Mouse (Mus musculus): ENCODE results near the gene Ulk3. TPM values are rescaled to one million over a fixed set of nuclear protein-coding genes. Genes with fewer than 3 reads are reported as not detected.

The Ulk3 gene
- polyA plus RNA-seq, 1 experiment from 2014 or later: 12.0 TPM

DNA sequence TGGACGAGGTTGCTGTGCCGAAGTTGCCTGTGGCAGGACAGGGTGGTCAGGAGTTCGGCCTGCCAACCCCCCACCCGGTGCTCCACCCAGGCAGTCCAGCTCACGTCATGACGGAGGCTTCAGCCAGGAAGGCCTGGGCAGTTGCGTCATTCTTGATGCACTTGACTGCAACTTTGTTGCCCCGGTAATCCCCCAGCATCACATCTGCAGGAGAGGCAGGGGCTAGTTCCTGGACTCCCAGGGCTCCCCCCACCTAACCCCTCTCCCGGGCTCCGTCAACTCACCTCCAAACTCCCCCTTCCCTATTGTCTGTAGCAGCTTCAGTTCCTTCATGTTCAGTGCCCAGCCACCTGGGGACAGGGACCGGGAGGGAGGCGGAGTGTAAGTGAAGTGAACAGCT lies 39.5 kb downstream of the Ulk3 start:
- Histone ChIP-seq H3K4me3 (no peak overlapping the region), H3K36me3 (peaks cover 97% of the 10 kb centered on the region), H3K9me3 (replicated peaks) (no peaks in the 10 kb centered on the region), H3K27me3 (ENCODE audit: low read depth, poor library complexity, severe bottlenecking) (no peaks in the 10 kb centered on the region), H3K27ac (no peak overlapping the region), H3K4me1 (peaks cover 3% of the 10 kb centered on the region)
- WGBS: 92% methylated on average over 12 of the region's 12 CpGs
- no peak for DNase-seq (ENCODE audit: low spot score)

DNA sequence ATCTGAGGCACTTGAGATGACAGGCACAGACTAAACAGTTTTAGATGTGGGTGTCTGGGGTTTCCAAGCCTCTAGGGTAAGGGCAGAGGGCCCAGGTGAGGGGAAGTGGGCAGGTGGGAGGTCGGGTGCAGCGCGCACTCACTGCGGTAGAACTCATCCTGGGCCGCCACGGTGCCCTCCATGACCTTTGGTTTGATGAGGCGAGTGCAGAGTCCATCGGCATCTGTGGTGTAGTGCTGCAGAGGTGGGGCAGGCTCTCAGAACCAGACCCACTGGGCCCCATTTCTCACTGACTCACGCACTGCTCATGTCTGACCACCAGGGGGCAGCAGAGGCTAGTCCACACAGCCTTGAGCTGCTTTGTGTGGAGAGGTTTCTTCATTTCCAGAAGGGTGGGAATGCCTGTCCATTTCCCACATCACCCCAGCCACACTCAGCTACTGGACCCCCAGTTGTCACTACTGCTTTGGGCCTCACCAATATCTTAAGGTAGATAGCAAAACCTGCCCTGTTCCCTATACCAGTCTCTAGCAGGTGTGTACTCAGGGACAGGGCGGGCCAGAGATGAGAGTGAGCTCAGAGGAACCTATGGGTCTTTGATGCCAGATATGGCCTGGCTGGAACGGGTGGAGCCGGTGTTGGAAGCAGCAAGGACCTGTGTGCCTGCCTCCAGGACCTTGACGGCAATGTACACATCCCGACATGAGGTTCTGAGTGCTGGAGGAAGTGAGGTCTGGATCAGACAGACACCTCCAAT lies 40.0 kb downstream of the Ulk3 start:
- Histone ChIP-seq H3K27ac (no peak overlapping the region), H3K9me3 (replicated peaks) (no peaks in the 10 kb centered on the region), H3K27me3 (ENCODE audit: low read depth, poor library complexity, severe bottlenecking) (no peaks in the 10 kb centered on the region), H3K36me3 (peaks cover 98% of the 10 kb centered on the region), H3K4me3 (no peak overlapping the region), H3K4me1 (peaks cover 9% of the 10 kb centered on the region)
- DNase-seq (ENCODE audit: low spot score): peak; percentile 90
- 73% methylated on average over 14 of the region's 14 CpGs for WGBS

DNA sequence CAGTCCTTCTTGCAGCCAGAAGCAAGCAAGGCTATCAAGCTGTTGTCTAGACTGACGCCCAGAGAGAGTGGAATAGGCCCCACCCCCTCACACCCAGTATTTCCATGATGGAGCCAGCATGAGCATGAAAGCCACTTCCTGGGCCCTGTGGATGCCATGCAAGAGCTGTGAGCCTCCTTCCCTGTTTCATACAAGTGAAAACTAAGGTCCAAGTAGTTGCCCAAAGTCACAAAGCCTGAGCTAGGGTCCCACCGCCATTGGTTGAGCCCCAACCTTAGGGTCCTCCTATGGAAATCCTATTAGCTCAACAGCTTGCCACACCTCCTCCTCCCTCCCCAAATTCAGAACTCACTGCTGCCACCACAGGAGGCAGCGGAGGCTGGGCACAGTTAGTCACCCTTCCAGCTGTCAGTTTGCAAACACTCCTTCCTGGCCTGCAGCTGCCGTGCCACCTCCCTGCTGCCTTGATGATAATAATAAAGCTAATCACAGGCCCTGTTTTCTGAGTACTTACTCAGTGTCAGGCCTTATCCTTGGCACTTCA lies 44.3 kb downstream of the Ulk3 start:
- H3K4me3 ChIP-seq: no peak overlapping the region
- H3K27me3 ChIP-seq (ENCODE audit: low read depth, poor library complexity, severe bottlenecking): no peaks in the 10 kb centered on the region
- peaks cover 76% of the 10 kb centered on the region for H3K36me3 ChIP-seq
- peaks cover 25% of the 10 kb centered on the region for H3K4me1 ChIP-seq
- H3K27ac ChIP-seq: no peak overlapping the region
- WGBS: 46% methylated on average over 4 of the region's 4 CpGs
- H3K9me3 ChIP-seq (replicated peaks): no peaks in the 10 kb centered on the region
- DNase-seq (ENCODE audit: low spot score): no peak

GRCm38 (mm10) chr9:57637272-57637671 lies 48.0 kb downstream of the Ulk3 start:
- WGBS: 78% methylated on average over 3 of the region's 3 CpGs
- peak overlapping the region; percentile 84 for H3K27ac ChIP-seq
- no peaks in the 10 kb centered on the region for H3K27me3 ChIP-seq (ENCODE audit: low read depth, poor library complexity, severe bottlenecking)
- peaks cover 57% of the 10 kb centered on the region for H3K36me3 ChIP-seq
- H3K4me3 ChIP-seq: no peak overlapping the region
- DNase-seq (ENCODE audit: low spot score): no peak
- no peaks in the 10 kb centered on the region for H3K9me3 ChIP-seq (replicated peaks)
- peaks cover 63% of the 10 kb centered on the region for H3K4me1 ChIP-seq

DNA sequence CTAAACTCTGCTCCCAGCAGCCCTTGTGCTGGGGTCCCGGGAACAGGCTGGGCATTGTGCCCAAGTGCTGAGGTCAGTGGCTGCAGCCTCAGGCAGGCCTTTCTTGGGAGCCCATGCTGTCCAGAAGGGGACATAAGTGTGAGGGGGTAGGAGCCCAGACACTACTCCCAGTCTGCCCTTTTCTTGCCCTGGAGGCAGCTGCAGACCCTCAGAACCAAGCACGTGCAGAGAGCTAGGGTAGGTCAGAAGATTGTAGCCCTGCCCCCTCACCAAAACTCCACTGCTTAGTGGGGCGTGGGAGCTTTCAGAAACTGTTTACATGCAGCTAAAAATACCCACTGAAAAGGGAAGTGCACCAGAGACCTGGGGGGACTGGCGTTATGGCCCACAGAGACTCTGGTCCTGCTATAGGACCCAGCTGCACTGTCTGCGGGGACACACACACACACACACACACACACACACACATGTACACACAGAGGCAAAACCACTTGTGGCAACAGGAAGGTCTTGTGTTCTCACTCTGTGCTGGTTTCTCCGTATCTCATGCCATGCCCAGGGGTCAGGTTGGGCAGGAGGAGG lies 48.6 kb downstream of the Ulk3 start:
- Histone ChIP-seq H3K4me1 (peaks cover 68% of the 10 kb centered on the region), H3K36me3 (peaks cover 58% of the 10 kb centered on the region), H3K27me3 (ENCODE audit: low read depth, poor library complexity, severe bottlenecking) (no peaks in the 10 kb centered on the region), H3K27ac (peak overlapping the region; percentile 84), H3K9me3 (replicated peaks) (no peaks in the 10 kb centered on the region), H3K4me3 (peak overlapping the region; percentile 32; the same call in 1 of the 2 replicates)
- DNase-seq (ENCODE audit: low spot score): no peak
- 65% methylated on average over 6 of the region's 6 CpGs for WGBS

DNA sequence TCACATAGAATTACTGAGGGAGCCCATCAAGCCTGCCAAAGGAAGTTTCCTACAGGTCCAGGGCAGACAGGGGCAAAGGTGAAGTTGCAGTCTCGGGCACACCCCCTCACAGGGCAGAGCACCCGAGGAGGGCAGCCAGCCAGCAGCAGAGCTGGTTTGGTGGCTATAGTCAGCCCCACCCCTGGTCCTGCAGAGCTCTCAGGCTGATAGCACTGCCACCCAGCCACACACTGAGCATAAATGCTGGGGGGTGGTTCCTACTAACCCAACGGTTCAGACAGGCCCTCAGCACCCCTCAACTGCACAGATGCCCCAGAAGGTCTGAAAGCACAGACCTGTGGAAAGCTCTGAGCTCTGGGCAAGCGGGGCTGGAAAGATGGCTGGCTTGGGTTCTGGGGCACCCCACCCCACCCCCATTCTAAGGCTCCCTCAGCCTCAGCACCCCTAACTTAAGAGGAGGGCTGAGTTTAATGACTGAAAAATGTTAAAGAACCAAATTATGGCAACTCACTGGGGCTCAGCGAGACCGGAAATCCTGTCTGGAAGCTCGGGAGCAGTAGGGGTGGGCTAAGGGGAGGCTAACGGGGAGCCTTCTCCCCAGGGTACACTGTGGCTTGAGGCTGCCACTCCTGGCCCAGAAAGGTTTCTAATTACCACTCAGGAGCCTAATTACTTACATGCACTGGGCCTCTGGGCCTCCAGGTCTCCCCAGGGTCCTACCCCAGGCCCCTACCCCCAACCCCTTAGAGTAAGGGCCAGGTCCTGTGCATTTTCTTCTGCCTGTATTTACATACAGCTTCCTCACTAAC lies 49.6 kb downstream of the Ulk3 start:
- H3K36me3 ChIP-seq: peaks cover 56% of the 10 kb centered on the region
- H3K4me1 ChIP-seq: peaks cover 74% of the 10 kb centered on the region
- WGBS: 33% methylated on average over 8 of the region's 8 CpGs
- H3K4me3 ChIP-seq: peak overlapping the region; percentile 32
- H3K27ac ChIP-seq: peak overlapping the region; percentile 84
- H3K9me3 ChIP-seq (replicated peaks): no peaks in the 10 kb centered on the region
- H3K27me3 ChIP-seq (ENCODE audit: low read depth, poor library complexity, severe bottlenecking): no peaks in the 10 kb centered on the region
- DNase-seq (ENCODE audit: low spot score): no peak

DNA sequence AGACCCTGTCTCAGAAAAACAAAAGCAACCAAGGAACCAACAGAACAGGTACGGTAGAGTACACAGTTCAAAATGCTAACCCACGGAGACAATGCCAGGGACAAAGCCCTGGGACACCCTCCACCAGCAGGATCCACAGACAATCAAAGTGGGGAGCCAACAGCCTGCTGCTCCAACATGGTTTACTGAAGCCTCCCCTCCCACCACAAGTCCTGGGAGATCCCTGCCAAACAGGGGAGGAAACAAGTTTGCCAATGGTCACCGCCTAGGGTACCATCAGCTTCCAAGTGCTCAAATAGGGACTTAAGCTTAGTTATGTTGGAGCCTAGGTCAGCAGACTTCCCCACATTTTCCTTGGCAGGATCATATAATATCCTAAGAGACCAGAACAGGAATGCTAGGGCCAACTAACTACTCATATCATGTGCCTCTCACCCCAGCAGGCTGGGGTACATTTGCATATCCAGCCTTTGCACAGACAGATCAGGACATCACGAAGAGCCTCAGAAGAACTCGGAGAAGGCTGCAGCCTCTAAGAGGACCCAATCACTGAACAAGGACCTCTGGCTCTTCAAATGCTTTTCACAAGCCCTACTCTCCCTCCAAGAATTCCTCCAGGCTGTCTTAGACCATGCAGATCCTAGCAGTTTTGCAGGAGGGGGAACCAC lies 50.5 kb downstream of the Ulk3 start:
- Histone ChIP-seq H3K4me1 (peaks cover 79% of the 10 kb centered on the region), H3K9me3 (replicated peaks) (no peaks in the 10 kb centered on the region), H3K36me3 (peaks cover 48% of the 10 kb centered on the region), H3K27me3 (ENCODE audit: low read depth, poor library complexity, severe bottlenecking) (no peaks in the 10 kb centered on the region), H3K4me3 (peak overlapping the region; percentile 32), H3K27ac (peak overlapping the region; percentile 84)
- WGBS: 82% methylated on average over 5 of the region's 5 CpGs
- no peak for DNase-seq (ENCODE audit: low spot score)

- 20% methylated on average over 15 of the region's 15 CpGs for WGBS
- H3K36me3 ChIP-seq: peaks cover 43% of the 10 kb centered on the region
- no peaks in the 10 kb centered on the region for H3K27me3 ChIP-seq (ENCODE audit: low read depth, poor library complexity, severe bottlenecking)
- DNase-seq (ENCODE audit: low spot score): no peak
- H3K9me3 ChIP-seq (replicated peaks): no peaks in the 10 kb centered on the region
- peaks cover 83% of the 10 kb centered on the region for H3K4me1 ChIP-seq
- peak overlapping the region; percentile 19 for H3K4me3 ChIP-seq
- peak overlapping the region; percentile 84 for H3K27ac ChIP-seq
Observed at GRCm38 (mm10) chr9:57640384-57640783, 51.1 kb downstream of the Ulk3 start.

- no peak for DNase-seq (ENCODE audit: low spot score)
- Histone ChIP-seq H3K4me3 (peak overlapping the region; percentile 19), H3K27ac (0 out of 2 replicates have a peak overlapping the region, but pooled peaks have one; percentile 84), H3K27me3 (ENCODE audit: low read depth, poor library complexity, severe bottlenecking) (no peaks in the 10 kb centered on the region), H3K36me3 (peaks cover 40% of the 10 kb centered on the region), H3K9me3 (replicated peaks) (no peaks in the 10 kb centered on the region), H3K4me1 (peaks cover 89% of the 10 kb centered on the region)
- 72% methylated on average over 1 of the region's 1 CpGs for WGBS
Observed at GRCm38 (mm10) chr9:57641022-57641421, 51.8 kb downstream of the Ulk3 start.

GRCm38 (mm10) chr9:57641775-57642550 lies 52.7 kb downstream of the Ulk3 start:
- H3K27me3 ChIP-seq (ENCODE audit: low read depth, poor library complexity, severe bottlenecking): no peaks in the 10 kb centered on the region
- H3K27ac ChIP-seq: no peak overlapping the region
- 90% methylated on average over 13 of the region's 13 CpGs for WGBS
- H3K4me1 ChIP-seq: peaks cover 91% of the 10 kb centered on the region
- H3K36me3 ChIP-seq: peaks cover 40% of the 10 kb centered on the region
- H3K9me3 ChIP-seq (replicated peaks): no peaks in the 10 kb centered on the region
- no peak overlapping the region for H3K4me3 ChIP-seq
- DNase-seq (ENCODE audit: low spot score): no peak

- WGBS: 83% methylated on average over 9 of the region's 9 CpGs
- H3K36me3 ChIP-seq: peaks cover 34% of the 10 kb centered on the region
- H3K27ac ChIP-seq: peak overlapping the region; percentile 98
Observed at GRCm38 (mm10) chr9:57643169-57643855, 54.1 kb downstream of the Ulk3 start.

More at GRCm38 (mm10) chr9:57643169-57643855, 54.1 kb downstream of the Ulk3 start:
- Histone ChIP-seq H3K4me3 (peak overlapping the region; percentile 79), H3K9me3 (replicated peaks) (no peaks in the 10 kb centered on the region), H3K4me1 (peaks cover 78% of the 10 kb centered on the region), H3K27me3 (ENCODE audit: low read depth, poor library complexity, severe bottlenecking) (no peaks in the 10 kb centered on the region)
- no peak for DNase-seq (ENCODE audit: low spot score)
